Mouse (Mus musculus): ENCODE data around the gene Coro7.

Gene Coro7

DNA sequence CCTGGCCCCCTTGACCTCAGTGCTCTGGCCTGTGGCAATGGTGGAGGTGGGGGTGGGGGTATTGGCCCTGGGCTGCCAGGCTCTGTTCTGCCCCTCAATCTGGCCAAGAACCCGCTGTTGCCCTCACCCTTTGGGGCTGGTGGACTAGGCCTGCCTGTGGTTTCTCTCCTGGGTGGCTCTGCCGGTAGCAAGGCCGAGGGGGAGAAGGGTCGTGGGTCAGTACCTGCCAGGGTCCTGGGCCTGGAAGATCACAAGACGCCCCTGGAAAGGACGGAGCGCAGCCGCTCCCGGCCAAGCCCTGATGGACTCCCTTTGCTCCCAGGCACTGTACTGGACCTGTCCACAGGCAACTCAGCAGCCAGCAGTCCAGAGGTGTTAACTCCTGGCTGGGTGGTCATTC, 65.8 kb downstream of the Coro7 start:
- no peak for DNase-seq

DNA sequence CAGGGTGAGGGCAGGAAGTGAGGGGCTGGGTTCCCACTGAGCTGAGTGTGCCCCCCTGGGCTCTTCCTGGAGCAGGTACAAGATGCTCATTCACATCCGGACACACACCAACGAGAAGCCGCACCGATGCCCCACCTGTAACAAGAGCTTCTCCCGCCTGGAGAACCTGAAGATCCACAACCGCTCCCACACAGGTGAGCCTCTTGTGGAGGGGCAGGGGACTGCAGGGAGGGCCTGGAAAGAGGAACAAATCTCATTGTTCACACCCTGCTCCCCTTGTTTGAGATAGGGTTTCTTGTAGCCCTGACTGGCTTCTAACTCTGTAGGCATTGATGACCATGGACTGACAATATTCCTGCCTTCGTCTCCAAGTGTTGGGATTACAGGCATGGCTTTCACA, 67.9 kb downstream of the Coro7 start:
- DNase-seq = no peak

DNA sequence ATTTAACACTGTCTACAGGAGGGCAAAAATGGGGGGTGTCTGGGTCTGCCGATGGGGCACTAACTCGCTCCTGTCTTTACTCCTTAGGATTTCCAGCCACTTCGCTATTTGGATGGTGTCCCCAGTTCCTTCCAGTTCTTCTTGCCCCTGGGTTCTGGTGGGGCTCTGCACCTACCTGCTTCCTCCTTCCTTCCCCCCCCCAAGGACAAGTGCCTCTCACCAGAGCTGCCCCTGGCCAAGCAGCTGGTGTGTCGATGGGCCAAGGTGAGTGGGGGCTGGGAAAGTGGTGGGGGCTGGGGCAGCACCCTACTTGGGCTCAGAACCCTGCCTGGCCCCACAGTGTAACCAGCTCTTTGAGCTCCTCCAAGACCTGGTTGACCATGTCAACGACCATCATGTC, 68.4 kb downstream of the Coro7 start:
- DNase-seq = no peak

DNA sequence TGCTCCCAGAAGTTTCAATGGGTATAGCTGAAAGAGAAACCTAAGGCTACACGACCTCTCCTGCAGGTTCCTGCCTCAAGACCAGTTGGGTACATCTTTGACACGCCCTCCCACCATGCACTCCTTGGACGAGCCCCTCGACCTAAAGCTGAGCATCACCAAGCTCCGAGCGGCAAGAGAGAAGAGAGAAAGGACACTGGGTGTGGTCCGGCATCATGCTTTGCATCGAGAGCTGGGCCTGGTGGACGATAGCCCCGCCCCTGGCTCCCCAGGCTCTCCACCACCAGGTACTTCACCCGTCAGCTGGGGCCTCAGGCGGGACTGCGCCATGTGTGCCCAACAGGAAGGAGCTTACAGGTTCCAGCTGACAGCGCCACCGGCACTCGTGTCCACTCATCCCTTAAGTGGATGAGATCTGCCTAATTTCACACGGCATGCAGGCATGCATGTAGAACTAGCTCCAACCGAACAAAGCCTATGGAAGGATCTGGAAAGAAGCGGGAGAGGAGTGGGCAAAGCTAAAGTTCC, 71.0 kb downstream of the Coro7 start:
- no peak for DNase-seq

DNA sequence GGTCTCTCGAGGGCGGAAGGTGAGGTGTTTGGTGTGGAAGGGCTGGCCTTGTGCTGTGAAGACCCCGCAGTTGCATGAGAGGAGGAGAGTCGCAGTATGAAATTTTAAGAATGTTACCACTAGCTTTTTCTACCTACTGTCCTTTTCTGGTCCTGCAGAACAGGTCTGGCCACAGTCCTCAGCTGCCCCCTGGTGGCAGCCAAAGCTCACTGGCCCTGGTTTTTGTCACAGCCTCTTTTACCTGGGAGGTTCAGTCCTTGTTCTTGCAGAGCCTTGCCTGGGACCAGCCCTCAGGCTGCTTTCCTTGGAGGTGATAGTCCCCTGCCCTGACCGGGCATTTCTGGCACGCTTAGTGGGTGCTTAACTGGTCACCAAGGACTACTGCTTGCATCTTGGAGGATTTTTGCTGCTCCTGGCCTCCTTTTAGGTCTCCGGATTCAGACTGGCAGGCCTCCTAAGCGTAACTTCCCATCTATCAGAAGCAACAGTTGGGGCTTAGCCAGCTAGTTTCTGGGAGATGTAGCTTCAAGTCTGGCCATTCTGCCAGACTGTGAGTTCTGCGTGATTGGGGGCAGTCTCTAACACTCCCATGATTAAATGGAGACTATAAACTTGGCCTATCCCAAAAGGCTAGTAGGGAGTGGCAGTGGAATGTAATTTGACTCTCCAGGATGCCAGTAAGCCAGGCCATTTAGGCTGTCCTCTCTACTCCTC, 71.6 kb downstream of the Coro7 start:
- peak; percentile 84 for DNase-seq

DNA sequence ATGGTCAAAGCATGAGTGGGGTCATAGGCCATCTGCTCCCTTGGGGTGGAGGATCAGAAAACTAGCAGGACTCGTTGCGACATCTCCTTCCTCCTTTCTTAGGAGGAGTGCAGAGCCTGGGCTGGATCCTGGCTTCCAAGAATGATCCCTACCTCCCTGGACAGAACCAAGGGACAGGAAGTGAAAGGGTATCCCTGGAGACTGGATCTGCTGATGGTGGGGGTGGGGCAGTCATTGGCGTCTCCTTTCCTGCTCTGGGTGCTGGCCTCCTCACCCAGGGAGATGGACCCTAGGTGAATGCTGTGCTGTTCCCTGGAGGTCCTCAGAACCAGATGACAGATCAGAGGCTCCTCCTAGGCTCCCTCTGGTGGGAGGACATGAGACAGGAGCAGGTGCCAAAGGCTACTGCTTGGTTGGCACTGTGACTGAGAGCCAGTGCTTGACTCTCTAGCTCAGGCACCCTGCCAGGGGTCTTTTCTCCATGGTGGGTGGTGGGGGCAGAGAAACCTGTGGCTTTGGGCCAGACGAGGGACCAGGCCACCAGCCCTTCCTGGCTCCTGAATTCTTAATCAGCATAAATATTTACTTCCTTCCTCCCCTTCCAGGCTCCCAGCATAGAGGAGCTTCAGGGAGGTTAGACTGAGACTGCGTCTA, 73.0 kb downstream of the Coro7 start:
- peak; percentile 82 for DNase-seq

DNA sequence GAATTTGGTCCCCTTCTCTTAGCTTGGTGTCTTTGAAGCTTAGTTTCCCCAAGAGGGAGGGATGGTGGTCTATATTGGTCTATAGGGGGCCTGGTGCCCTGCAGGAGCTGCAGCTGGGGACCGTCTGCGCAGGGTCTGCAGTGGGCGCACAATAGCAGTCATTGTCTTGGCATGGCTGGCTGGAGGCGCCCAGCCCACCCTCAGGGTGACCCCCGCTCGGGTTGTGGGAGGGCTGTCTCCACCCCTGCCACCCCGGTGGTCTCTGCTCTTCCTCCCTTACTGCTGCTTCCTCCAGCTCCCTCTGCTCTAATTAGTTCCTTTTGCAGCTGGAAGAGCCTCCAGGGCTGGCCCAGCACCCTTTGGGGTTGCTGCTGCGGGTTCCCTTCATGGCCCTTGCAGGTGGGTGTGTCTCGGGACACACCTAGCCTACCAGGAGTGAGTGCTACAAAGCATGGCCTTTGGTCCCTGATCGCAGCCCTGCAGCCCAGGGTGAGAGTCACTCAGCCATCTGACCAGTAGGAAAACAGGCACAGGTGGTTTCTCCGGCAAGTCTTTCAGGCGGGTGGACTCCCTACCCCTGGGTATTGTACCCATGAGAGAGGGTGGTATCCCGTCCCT, 74.0 kb downstream of the Coro7 start:
- peak; percentile 61 for DNase-seq

DNA sequence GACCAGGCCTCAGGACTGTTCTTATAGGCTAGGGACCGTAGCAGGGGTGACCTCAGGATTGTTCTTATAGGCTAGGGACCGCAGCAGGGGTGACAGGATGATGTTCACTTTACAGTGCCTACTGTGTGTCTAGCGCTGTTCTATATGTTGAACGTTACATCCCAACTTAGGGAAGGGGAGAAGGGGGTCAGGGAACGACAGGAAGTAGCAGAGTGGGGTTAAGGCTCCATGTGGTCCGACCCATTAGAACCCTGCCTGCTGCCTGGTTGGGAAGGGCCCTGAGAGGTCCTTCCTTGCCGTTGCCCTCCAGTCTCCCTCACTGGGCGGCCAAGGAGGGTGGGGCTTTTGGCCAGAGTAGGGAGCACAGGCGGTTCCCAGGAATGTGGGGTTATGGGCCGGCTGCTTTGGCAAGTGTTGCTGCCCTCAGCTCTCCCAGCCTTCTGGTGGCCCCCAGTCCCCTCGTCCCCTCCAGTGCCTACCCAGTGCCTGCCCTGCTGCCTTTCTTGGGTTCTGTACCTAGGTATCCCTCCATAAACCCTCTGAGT, 75.2 kb downstream of the Coro7 start:
- DNase-seq = peak; percentile 72

DNA sequence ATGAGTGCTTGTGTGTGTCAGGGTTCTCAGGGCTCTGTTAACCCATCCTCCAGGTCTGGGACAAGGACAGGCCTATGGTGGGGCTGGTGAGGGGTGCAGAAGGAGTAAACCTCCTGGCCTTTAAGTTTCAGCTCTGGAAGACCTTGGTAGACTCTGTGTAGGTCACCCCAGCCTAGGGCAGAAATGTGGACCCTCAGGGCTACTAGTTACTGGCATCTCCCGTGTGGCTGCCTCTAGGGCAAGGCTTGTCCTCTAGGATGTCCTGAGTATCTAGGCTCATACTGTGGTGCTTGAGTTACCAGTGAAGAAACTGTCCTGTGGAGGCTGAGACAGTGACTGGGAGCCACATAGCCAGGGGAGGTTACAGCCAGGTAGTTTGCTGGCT, 76.1 kb downstream of the Coro7 start:
- no peak for DNase-seq

DNA sequence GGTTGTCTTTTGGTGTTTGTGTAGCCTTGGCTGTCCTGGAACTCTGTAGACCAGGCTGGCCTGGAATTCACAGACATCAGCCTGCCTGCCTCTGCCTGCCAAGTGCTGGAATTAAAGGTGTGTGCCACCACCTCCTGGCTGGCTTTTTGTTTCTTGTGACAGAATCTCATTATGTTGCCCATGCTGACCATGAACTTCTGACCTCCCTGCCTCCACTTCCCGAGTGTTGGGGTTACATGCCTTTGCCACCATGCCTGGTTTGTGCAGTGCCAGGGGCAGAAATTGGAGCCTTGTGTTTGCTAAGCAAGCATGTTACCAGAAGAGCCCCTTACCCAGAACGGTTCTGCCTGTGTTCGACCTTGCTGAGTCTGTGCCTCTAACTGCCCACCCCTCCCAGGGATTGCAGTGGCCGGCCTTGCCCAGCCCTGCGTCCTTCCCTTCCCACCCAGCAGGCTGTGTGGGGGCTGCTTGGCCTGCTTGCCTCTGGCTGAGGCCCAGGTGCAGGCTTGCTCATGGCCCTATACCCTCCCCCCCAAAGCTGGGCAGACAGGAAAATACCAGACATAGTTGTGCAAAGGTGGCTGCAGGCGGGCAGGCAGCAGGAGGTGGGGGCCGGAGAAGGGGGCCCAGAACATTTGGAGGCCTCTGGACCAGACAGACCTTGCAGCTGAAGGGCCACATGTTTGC, 76.7 kb downstream of the Coro7 start:
- DNase-seq = peak; percentile 93

DNA sequence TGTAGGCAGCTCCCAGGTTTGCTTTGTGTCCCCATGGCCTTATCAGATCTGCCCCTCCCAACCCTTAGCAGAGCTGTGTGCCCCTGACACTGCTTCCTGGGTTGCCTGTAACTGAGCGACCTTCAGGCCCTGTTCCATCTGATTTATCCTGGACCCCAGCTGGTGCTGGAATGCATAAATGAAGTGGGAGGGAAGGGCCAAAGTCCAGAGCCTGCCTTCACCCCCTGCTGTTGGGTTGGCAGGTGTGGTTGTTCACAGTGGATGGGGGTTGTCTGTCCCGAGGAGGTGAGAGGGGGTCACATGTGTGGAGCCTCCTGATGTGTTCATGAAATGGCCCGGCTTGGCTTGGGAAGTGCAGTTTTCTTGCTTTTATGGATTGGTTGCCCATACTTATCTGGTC, 77.4 kb downstream of the Coro7 start:
- peak; percentile 96 for DNase-seq

DNA sequence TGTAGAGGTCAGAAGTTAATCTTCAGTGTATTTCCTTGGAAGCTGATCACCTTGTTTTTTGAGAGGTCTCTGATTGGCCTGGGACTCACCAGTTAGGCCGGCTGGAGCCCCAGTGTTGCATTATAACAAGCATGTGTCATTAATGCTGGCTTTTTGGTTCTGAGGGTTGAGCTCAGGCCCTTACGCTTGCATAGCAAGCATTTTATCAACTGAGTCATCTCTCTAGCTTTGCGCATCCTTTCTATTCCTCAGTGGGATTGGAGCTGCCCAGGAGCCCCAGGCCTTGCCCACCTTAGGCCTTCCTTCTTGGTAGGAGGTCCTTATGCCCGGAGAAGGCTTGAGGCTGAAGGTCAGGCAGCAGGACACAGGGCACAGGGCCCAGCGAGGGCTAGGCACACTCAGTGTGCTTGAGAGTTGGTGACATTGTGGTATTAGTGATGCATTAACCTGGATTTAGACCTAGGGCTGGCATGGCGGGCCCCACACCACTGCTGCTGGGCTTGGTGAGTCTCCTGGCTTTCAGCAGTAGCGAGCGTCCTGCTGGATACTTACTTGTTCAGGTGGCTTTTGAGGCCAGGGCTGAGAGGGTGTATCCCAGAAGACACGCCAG, 78.8 kb downstream of the Coro7 start:
- peak; percentile 93 for DNase-seq

DNA sequence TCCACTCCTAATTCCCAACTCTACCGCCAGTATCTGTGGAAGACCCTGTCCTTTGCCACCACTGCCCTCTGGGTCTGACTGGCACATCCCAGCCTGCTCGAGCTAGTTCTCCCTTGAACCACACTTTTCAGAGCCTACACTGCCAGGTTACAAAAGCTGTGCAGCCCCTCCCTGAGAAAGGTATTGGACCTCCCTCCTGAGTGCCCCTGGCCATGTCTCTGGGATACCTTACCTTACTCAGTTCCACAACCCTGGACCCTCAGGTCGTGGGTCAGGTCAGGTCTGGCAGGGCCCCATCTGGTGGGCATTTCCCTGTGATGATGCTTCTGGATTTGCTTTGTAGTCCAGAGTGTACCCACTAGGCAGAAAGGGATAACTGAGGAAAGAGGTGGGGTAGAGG, 80.0 kb downstream of the Coro7 start:
- no peak for DNase-seq

DNA sequence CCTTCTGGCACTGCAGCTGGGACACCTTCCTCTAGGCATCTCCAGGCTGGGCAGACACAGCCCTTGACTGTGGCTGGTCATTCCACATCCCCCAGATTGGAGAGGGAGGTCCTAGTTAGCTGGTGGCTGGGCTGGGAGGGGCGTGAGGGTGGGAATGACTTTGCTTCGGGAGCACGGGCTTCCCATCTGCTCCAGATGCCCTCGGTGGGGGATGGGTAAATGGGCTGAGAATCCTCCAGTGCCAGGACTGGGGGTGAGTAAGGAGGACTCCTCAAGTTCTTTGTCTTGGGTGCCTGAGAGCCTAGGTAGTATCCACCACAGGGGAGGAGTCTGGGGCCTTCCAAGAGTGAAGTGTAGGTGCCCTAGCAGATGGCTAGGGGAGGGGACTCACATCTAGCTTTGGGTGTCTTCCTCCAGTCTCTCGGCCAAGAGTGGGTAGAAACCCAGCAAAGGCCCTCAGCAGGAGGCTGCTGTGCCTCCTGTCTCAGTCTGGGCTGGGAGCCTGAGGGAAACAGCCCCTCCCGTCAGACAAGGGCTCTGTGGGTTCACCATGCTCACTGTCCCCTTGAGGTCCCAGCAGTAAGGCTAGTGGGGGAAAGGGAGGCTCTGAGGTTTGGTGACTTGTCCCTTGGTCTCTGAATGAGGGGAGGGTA, 80.6 kb downstream of the Coro7 start:
- DNase-seq = peak; percentile 22

DNA sequence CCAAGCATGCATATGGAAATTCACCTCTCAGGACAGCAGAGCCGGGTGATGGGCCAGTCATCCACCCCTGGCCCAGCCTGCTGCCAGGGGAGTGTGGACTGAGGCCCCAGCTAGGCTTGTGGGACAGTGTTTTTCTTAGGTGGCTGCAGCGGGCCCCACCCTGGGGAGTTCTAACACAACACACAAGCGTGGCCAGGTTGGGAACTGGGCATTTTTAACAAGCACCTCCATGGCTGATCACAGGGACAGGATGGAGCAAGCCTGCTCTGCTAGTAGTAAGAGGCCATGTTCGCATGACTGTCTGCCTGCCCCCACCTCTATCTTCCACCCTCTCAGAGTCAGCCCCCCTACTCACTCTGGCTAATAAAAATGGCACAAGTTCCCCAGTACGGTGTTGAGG, 81.5 kb downstream of the Coro7 start:
- DNase-seq = peak; percentile 10

DNA sequence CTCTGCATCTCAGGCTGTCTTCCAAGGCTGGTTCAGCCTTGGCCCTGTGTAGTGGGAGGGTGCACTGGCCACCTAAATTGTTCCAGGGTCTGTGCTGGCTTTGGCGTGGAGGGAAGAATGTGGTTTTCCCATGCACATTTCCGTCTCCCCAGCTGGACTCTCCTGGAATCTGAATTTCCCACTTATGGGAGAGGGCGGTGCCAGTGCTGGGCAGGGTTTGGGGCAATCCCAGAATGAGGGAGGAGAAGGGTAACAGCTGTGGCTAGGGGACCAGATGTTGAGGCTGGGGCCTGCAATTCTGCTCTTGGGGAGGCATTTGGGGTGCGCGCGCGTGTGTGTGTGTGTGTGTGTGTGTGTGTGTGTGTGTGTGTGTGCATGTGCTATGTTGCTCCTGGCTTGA, 82.3 kb downstream of the Coro7 start:
- DNase-seq = peak; percentile 15

DNA sequence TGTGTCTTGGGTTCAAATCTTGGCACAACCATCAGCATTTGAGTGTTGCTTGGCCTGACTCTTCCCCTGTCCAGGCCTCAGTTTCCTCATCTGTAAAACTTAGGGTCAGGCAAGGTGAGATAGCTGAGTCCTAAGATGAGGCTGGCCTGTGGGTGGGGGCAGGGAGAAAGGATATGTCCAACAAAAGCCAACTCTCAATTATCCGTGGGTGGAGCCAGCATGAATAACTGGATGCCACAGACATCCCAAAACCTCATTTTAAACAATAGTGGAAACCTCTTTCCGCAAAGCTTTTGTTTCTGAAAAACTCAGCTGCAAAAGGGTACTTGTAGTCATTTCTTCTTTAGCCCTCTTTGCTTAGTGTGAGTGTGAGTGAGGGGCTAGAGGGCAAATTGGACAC, 82.7 kb downstream of the Coro7 start:
- no peak for DNase-seq

DNA sequence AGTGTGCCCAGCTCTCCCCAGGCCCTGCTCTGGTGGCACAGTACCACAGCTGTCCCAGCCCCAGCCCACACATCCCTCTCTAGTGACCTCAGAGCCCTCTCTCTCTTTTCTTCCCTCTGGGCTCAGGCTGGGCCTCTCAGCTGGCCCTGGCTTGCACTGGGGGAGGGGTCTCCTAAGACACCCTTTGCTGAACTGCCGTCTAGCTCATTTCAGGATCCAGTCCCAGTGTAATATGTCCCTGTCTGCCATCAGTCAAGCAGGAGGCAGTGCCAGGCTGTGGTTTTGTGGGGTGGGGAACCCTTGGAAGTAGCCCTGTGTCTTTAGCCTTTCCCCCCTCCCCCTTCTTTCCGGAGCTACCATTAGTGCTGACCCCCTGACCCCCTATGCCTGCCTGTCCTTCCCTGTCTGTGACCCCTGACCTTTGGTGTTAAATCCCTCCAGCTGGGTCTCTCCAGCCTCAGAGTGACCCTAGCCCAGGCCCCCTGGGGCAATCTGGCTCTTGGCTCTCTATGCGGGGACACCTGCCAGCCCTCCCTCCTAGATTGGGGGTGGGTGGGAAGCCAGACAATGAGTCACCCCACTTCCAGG, 83.3 kb downstream of the Coro7 start:
- peak; percentile 35 for DNase-seq

DNA sequence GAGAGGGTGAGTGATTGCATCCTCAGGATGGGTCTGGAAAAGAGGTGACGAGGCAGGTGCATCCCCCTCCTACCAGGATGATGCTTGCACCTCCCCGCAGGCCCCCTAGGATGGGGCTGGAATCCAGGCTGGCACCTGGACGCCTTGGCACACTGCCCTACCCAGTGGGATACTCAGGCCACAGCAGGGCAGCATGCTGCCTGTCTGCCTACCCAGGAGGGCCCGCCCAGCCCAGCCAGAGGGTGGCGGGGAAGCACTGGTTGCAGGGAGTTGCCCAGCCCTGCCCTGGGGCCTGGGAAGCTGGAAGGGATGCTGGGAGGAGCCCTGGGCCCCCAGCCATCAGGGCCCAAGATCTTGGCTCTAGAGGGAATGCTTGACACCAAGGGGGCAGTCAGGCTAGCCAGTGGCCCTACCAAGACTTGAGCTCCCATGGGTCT, 84.0 kb downstream of the Coro7 start:
- peak; percentile 87 for DNase-seq

DNA sequence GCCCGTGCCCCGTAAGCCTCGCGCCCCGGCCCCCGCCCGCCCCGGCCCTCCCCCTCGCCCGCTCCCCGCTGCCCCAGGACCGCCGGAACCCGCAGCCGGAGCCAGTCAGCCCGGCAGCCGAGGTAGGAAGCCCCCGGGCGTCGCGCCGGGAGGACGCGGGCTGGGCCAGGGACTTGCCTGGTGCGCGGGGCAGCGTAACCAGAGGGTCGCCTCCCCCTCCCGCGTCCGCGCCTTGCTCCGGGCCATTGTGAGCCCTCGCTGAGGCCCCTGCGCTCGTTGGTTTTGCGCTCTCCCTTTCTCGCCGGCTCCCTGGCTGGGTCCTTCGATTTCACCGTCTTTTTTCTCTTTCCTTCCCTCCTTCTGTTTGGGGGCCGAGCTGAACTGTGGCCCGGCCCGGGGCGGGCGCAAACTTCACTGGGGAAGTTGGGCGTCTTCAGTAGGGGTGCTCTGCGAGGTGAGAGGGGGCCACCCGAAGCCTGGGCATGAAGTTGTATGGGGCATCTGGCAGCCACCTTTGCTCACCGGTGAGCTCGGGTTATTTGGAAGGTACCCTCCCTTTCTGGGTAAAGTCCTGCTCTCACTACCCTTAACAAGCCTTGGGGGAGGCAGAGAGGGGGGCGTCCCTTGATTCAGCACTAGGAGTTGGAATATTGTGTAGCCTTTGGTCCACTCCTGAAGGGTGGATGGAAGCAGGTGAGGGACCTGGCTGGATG, 84.6 kb downstream of the Coro7 start:
- DNase-seq = no peak

All from kidney, adult 11 months (tissue).